Mouse (Mus musculus) megakaryocyte, adult 5-6 weeks (primary cell): ENCODE measurements around the gene Msx2. TPM values are rescaled to one million over a fixed set of nuclear protein-coding genes. Genes with fewer than 3 reads are reported as not detected.
A peak's percentile ranks its signal among the peaks of the same experiment; 100 is the strongest.

ENCODE experiments used
- ATAC-seq: 2 replicates; pipeline ENCODE4 v1.8.0; 2016; ENCODE audit warnings: mild to moderate bottlenecking, inconsistent platforms; ENCODE audit not compliant: poor library complexity, severe bottlenecking
- total RNA-seq, 2 experiments: library from RNA; stranded (forward) in 1 of 2; stranded (reverse) in 1 of 2; fragments of 153-499, 151-499 nt in 1 of 2; fragments of 221-1000, 200-1000 nt in 1 of 2; gene quantifications; 2 replicates each; pipeline versions ENCODE4 v1.2.3 to v1.2.4; 2015 to 2017

Msx2 gene
- total RNA-seq, 2 experiments from 2014 or later = 0.18 TPM; not detected in 1

GRCm38 (mm10) chr13:53465191-53465820 is 7.6 kb downstream of the Msx2 start:
- no peak for ATAC-seq

DNA sequence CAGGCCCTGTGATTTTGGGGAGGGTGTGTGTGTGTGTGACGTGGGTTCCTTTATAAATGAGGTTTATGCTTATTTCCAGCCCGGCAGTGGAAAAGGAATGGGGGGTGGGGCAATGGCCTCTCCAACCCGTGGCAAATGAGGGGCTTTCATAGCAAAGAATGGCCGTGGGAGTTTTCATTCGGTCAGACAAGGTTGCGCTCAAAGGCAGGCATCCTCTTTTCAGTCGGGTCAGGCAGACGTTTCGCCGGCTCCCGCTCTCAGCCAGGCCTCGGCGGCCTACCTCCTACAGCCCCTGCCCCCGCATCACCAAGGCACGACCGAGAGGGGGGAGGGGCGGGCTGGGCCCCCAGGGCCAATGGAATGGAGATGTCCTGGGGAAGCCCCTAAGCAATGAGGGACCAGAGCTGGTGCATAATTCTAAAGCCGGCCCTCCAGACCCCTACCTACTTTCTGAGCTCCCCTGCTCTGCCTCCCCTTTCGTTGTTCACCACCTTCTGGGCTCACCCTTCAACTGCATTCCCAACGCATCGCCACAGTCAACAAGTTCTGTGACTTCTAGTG is 8.4 kb downstream of the Msx2 start:
- ATAC-seq = no peak

DNA sequence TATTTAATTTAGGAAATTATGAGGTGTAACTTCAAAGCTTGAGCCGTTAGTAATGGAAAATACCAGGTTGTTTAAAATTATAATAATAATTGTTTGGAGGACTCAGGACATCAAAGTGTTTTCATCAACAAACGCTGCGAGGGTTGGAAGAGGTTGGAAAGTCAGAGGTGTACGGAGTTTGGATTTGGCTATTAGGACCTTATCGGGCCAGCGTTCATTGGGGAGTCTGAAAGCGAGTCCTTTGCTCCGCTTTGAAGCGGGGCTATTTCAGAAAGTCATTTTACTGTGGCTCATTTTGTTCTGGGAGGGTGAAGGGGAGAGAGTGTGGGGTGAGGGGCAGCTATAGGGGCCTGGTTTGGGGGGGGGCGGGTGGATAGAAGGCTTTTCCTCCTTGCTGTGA is 8.9 kb downstream of the Msx2 start:
- ATAC-seq = no peak

GRCm38 (mm10) chr13:53463037-53463436 is 9.8 kb downstream of the Msx2 start:
- ATAC-seq = no peak

- ATAC-seq = no peak
These were observed 10.3 kb downstream of the Msx2 start for GRCm38 (mm10) chr13:53462649-53462970.

DNA sequence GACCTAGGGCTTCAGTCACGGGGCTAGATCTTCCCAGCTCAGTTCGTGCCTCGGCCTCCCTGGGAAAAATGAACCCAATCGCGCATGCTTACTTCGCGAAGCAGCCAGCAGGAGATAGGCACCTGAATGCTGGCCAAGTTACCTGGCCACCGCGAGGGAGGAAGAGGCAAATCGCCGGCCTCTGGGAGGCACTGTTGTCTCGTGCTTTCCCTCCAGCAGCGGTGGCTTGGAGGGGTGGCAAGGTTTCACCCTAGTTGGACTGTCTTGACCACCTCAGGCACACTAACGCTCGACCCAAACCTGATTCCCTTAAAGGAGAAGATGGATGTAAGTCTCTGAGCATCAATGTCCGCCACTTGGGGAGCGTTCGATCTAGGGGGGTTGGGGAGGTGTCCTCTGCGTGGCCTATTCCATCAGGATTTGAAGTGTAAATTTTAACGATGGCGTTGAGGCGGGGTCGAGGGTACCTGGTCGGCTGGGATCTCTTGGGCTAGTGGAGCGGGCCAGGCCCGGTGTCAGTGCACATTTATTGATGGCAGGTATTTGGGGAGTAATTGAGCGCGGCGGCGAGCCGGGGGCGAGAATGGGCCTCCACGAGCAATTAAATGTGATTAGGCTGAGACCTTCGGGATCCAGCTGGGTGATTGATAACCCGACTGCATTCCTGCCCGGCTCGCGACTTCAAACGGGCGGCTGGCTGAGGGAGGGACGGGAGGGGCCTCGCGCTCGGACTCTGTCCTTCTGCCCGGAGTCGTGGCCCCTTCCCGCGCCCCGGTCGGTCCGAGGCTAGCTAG is 10.8 kb downstream of the Msx2 start:
- no peak for ATAC-seq

- no peak for ATAC-seq
These were observed 11.5 kb downstream of the Msx2 start for GRCm38 (mm10) chr13:53461346-53461745.

DNA sequence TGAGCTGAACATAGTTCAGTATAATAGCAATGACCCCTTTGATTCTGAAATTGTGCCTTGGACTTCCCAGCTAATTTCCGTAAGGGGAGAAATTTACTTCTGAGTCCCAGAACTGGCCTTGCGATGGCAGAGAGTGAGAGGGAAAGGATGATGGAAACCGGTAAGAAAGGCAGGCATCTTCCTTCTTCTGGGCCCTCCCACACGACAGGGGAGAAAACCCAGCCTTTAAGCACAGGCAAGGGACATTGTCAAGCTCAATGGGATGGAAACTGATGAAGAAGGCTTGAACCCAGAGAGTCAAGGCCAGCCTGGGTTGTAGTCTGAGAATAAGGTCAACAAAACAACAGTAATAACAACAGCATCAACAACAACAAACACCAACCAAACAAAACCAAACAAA is 14.1 kb downstream of the Msx2 start:
- no peak for ATAC-seq

DNA sequence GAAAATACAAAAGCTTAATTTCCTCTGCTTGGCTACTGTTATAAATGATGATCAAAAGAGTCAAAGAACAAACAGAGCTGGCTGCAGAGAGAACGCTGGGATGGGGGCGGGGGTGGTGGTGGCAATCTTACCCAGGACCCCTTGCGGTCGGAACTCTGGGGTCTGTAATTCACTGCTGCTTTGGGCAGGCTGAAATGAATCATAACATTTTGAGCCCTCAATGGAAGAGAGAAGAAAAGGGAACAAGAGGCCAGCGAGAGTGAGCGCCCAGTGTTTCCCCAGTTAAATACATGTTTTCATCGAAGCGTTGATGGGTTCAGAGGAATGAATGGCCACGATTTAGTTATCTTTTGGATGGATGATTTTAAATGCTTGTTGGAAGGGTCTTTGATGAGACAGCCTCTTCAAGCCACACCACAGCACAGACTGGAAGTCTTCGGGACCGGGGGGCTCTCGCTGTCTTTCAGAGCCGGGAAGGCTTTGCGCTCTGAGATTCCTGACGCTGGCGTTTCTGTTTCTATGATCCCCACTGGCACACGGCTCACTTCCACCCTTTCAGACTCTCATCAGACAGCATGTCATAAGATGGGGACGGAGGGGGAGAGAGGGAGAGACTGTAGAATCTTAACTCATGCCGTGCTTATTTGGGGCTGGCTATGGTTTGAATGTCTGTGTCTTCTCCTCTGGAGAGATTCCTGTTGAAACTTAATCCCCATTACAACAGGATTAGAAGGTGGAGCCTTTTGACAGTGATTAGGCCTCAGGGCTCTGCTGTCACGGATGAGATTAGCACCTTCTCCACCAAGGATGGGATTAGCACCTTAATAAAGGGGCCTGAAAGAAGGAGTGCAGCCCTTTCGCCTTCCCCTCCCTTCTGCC is 17.8 kb downstream of the Msx2 start:
- no peak for ATAC-seq

DNA sequence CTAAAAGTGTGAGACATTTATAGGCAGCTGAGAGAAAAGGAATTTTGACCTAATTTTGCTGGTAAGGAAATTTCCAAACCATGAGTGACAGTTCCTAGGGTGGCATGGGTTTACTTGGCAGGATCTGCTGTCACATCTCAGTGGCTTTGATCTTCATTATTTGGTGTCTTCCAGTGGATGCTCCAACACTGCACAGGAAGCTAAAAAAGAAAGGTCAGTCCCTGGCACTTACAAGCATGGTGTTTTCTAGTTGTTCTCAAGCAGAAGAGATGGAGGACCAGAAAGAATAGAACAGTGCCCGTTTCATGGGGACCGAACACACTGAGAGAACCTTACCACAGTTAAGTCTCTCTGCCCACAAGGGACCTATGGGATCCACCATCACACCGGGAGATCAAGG is 18.9 kb downstream of the Msx2 start:
- ATAC-seq = no peak

DNA sequence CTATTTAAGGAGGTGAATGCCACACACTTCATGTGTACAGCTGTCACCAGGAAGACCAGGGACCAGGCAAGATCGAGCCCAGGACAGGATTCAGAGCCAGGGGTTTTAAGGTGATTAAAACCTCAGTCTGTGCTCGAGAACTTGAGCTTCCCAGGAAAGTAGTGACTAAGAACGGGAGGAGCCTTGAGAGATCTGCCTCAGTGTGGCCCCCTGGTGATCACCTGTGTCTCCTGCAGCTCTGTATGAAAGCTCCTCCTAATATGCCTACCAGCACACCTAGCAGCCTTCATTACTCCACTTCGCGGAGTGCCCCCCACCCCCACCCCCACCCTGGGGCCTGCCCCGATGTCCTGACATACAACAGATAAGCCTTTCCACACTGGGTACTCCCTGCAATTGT is 25.3 kb downstream of the Msx2 start:
- ATAC-seq = no peak

DNA sequence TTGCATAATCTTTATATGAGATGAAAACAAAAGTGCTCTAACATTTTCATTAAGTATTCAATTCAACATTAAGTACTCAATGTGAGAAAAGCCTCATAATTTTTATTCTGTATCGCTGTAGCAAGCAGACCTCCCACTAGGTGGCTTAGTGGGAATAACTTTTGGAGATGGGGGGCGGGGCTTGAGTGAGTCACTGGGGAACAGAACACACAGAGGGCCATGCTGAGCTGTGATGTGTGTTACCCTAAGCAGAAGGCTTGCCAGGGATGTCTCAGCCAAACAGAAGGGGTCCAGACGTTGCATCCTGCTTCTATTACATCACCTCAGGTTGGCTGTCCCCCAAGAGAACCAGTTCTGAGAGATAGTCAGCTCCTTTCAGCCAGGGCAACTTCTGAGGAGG is 29.3 kb downstream of the Msx2 start:
- no peak for ATAC-seq

DNA sequence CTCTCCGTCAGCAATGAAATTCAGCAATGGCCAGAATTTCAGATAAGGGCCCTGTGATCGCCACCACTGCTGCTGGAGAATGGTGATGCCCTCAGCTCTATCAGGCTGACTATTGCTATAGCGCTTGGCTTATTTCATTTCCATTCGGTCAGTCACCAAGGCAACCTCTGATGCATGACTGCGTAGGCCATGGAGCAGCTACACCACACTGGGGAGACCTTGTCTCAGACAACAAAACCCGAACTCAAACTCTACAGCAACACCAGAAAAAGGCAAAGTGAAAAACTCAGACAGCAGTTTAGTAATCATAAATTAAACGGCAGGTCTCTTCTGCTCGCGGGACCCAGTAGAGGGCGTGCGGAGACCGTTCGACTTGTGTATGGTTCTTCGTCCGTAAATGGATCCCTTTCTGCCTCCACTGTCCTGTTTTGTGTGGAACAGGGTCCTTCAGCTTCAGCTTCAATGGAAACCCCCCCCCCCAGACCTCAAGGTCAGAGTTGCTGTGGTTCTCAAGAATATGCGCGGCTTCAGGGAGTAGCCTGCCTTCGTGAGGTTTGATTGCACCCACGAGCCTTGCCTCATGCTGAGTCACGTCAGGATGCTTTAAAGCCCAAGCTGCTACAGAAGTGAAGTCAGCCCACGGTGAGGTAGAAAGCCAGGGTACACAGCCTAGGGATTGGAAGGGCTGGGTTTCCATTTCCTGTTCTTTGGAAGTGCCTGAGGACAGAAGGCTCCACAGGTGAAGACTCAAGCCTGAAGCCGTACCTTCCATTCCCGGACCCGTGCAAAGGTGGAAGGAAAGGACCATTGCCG is 30.5 kb downstream of the Msx2 start:
- ATAC-seq = no peak

DNA sequence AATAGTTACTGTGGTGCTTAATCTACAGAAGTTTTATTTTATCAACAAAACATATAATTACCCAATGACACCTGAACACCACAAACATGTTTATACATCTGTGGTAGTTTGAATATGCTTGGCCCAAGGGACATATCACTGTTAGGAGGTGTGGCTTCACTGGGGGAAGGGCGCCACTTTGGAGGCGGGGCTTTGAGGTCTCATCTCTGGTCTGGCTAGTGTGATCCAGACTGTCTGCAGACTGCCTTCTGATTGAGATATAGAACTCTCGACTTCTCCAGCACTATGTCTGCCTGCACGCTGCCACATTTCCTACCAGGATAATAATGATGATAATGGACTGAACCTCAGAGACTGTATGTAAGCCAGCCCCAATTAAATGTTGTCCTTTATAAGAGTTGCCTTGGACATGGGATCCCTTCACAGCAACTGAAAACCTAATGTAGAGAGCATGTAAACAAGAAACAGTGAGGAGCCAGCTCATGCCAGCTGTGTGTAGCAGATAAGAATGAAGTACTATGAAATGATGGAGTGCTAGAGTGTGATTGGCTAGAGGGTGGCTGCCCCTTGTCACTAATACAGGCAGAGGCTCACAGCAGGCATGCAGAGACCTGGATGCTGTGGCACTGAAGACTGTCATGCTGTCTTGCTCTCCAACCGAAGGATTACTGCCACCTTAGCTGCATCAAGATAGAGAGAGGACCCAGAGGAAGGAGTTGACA is 31.4 kb downstream of the Msx2 start:
- no peak for ATAC-seq

GRCm38 (mm10) chr13:53439957-53440356 is 32.9 kb downstream of the Msx2 start:
- ATAC-seq = no peak

GRCm38 (mm10) chr13:53426507-53426906 is 46.4 kb downstream of the Msx2 start:
- peak; percentile 87 for ATAC-seq

DNA sequence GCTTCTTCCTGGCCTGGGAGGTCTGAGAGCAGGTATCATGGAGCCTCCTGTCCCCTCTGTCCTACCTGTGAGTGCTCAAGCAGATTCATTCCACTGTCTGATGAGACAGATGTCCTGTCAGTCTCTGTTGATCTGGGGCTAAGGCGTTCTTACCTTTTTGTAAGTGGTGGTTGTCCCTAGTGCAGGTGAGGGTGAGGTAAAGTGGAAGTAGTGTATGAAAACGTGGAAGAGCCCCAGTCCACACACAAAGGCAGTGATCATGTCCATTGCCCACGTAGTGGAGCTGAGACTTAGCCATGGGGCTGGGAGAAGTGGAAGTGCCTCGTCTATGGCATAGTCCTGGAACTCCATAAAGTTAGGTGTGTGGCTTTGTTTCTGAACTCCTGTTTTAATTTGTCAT is 51.7 kb downstream of the Msx2 start:
- no peak for ATAC-seq

- ATAC-seq = no peak
These were observed 52.1 kb downstream of the Msx2 start for GRCm38 (mm10) chr13:53420741-53421140.

DNA sequence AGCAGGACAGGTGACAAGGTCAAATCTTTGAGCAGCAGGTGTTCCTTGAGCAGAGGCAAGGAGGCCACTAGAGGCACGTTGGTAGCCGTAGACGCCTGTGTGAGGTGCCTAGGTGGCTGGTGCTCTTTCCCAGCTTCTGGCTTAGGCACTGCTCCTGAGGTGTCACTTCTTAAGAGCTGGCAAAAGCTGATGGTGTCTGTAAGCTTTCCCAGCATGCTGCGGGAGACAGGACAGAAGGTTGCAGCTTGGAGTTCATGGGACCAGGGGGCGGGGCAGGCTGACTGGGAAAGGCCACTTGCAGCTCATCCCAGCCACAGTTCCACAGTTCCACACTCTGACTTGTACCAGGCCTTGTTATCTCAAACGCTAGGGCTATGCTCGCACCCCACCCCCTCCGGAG is 53.2 kb downstream of the Msx2 start:
- no peak for ATAC-seq

GRCm38 (mm10) chr13:53417701-53418100 is 55.2 kb downstream of the Msx2 start:
- no peak for ATAC-seq
